Mouse (Mus musculus): ENCODE measurements around the gene Rmnd5b.
"Not testable (repeated sequence)": the region's sequence is repeated elsewhere in the genome, so short reads cannot be mapped to it uniquely, and the experiment has no call there.

Gene Rmnd5b

GRCm38 (mm10) chr11:51635525-51636322, at the start of gene Rmnd5b:
Gene Rmnd5b, minus strand, starts transcription at chr11:51635896.
- in situ Hi-C loops (cut with MboI, MseI) = no loop called here

DNA sequence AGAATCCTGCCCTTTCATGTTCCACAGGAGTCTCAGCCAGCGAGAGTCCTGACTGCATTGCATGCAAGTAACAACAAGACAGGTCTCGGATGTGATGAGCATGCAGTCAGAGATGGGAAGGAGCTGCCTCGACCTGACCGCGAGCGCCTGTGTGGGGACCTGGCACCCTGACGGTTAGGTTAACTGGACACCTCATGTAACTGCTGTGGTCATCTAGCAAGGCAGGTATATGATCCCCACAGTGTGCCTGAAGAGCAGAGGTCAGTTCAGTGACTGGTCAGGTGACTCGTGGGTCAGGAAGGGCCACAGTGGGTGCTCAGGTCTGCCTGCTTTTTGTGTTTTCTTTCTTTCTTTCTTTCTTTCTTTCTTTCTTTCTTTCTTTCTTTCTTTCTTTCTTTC, 46.3 kb upstream of the Rmnd5b start:
- in situ Hi-C loops (cut with MboI, MseI) = loop anchor here in 1 of 2 experiments (5.0 to 25.0 kb wide), 2 partner anchors 65 to 845 kb away; partner anchors contain the start of genes Nhp2, Zfp354c and Zfp879

DNA sequence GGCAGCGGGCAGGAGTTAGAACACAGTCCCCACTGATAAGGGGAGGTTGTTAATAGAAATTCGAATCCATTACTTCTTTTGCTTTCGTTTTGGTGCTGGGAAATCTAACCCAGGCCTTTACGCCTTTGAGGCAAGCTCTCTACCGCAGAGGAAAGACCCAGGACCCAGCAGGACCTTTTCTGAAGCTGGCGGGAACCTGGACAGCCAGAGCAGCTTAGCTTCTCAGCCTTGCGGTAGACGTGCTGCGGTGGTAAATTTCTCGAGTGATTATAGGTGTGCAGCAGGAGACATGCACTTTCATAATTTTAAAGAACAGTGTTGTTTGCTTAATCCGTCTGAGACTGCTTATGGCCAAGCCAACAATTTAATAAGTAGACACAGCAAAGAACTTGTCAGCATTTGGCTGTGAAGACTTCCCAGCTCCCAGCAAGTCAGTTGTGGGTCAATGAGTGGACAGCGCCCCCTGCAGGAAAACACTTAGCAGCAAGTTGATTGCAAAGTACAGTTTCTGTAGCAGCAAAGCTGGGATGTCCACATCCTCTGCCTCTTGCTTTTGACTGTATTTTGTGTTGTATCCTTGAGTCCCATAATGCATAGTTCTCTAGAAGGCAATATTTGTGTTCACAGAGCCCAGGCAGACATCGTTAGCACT, 45.8 kb upstream of the Rmnd5b start:
- in situ Hi-C loops (cut with MboI, MseI) = loop anchor here in 1 of 2 experiments (5.0 to 25.0 kb wide), 2 partner anchors 64 to 844 kb away; partner anchors contain the start of genes Nhp2, Zfp354c and Zfp879

DNA sequence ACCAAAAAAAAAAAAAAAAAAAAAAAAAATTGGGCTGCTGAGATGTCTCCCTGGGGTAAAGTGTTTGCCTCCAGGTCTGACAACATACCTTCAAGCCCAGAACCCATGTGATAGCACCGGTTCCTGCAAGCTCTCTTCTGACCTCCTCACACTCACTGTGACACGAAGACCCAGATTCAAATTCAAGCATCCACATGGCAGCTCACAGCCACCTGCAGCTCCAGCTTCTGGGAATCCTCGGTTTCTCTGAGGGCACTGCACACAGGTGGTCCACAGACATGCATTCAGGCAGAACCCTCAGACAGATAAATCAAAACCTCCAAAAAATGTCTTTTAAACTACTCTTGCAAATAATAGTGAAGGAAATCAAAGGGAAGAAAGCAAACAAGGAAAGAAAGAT, 43.8 kb upstream of the Rmnd5b start:
- in situ Hi-C loops (cut with MboI, MseI) = loop anchor here in 1 of 2 experiments (25.0 kb wide), 1 partner anchor 842 kb away; the partner anchor contains the start of genes Zfp354c and Zfp879

GRCm38 (mm10) chr11:51677737-51678418, 42.2 kb upstream of the Rmnd5b start:
- in situ Hi-C loops (cut with MboI, MseI) = loop anchor here in 1 of 2 experiments (25.0 kb wide), 1 partner anchor 841 kb away; the partner anchor contains the start of genes Zfp354c and Zfp879

DNA sequence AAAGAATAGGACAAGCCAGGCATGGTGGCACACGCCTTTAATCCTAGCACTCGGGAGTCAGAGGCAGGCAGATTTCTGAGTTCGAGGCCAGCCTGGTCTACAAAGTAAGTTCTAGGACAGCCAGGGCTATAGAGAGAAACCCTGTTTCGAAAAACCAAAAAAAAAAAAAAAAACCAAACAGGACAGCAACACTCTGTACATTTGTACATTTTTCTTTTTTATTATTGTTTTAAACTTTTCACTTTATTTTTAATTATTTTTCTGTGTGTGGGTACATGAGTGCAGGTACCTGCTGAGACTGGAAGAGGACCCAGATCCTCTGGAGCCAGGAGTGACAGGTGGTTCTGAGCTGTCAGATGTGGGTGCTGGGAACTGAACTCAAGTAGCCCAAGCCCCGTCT, 39.7 kb upstream of the Rmnd5b start:
- in situ Hi-C loops (cut with MboI, MseI) = loop anchor here in 1 of 2 experiments (25.0 kb wide), 1 partner anchor 838 kb away; the partner anchor contains the start of genes Zfp354c and Zfp879

- in situ Hi-C loops (cut with MboI, MseI) = no loop called here
Observed at GRCm38 (mm10) chr11:51673291-51673690, 37.6 kb upstream of the Rmnd5b start.

- in situ Hi-C loops (cut with MboI, MseI) = no loop called here
Observed at GRCm38 (mm10) chr11:51671376-51671775, 35.7 kb upstream of the Rmnd5b start.

DNA sequence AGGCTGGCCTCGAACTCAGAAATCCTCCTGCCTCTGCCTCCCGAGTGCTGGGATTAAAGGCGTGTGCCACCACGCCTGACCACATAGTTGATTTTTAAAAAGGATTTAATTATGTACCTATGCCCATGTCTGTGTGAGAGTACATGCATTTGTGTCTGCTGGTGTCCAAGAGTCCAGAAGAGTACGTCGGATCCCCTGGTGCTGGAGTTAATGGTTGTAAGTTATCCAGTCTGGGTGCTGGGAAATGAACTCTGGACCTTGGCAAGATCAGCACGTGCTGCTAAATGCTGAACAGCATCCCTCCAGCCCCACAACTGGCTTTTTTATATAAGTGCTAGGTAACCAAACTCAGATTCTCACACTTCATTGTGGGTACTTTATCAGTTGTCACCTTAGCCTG, 35.1 kb upstream of the Rmnd5b start:
- in situ Hi-C loops (cut with MboI, MseI) = no loop called here

- in situ Hi-C loops (cut with MboI, MseI) = not testable (repeated sequence)
Observed at GRCm38 (mm10) chr11:51664747-51665146, 29.1 kb upstream of the Rmnd5b start.

DNA sequence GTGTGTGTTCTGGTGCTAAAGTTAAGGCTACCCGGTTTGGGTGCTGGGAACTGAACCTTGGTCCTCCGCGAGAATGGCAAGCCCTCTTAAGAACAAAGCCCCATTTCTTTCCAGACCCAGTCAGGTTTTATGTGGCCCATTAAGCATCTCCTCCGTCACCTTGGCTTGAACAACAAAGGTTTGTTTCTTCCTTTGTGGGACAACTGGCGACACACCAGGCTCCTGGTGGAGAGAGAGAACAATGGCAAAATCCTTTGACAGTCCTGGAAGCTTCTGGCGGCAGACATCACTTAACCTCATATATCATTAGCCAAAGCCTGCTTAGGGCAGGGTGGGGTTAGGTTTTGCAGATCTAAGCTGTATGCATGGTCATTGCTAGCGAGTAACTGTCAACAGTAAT, 26.9 kb upstream of the Rmnd5b start:
- in situ Hi-C loops (cut with MboI, MseI) = no loop called here

DNA sequence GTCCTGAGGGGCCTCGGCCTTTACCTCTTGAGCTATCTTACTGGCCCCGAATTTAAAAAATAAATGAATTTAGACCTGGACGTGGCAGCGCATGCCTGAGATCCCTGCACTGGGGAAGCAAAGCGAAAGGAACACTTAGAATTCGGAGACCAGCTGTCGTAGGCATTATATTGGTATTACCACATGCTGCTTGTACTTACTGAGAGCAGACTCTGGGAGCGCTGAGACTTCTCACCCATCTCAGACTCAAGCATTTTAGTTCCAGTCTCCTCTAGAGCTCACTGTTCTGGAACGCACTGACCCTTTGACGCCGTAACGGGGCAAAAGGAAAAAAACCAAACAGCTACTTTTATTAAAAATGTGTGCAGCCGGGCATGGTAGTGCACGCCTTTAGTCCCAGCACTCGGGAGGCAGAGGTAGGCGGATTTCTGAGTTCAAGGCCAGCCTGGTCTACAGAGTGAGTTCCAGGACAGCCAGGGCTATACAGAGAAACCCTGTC, 26.2 kb upstream of the Rmnd5b start:
- in situ Hi-C loops (cut with MboI, MseI) = no loop called here

- in situ Hi-C loops (cut with MboI, MseI) = no loop called here
Observed at GRCm38 (mm10) chr11:51658705-51659104, 23.0 kb upstream of the Rmnd5b start.

DNA sequence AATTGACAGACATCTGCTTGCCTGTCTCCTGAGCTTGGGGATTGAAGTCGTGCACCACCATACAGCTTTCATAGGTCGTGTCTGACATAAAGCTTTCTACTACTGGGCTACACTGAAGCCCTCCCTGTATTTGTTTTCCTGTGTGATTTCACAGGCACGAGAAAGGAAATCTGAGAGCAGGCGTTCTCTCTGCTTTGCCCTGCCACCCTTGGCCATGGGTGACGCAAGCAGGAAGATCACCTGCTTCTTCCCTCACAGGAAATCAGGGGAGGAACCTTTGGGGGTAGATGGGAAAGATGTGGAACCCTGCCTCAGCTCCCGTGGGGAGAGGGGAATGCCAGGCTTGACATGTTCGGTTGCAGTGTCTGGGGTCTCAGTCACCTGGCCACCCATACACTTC, 22.6 kb upstream of the Rmnd5b start:
- in situ Hi-C loops (cut with MboI, MseI) = no loop called here

- in situ Hi-C loops (cut with MboI, MseI) = no loop called here
Observed at GRCm38 (mm10) chr11:51656798-51657521, 21.3 kb upstream of the Rmnd5b start.

- in situ Hi-C loops (cut with MboI, MseI) = loop anchor here in 1 of 2 experiments (5.0 kb wide), 1 partner anchor 38 kb away; the partner anchor contains the start of gene Nhp2
Observed at GRCm38 (mm10) chr11:51654891-51655290, 19.2 kb upstream of the Rmnd5b start.

DNA sequence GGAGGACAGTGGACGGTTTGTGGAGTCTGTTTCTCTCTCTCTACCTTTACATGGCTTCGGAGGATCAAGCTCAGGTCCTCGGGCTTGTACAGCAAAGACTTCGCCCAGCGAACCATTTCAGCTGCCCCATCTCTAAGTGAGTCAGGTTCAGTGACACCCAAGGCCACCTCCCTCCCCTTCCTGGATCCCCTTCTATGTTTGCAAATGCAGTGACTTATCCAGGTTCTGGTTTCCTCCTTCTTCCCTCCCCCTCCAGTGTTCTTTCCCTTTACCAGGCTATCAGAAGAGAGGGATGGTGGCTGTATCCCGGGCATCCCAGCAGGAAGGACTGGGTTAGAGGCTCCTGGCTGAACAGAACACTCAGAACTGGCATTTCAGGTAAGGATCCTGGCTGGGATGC, 18.0 kb upstream of the Rmnd5b start:
- in situ Hi-C loops (cut with MboI, MseI) = loop anchor here in 1 of 2 experiments (5.0 kb wide), 1 partner anchor 36 kb away; the partner anchor contains the start of gene Nhp2

DNA sequence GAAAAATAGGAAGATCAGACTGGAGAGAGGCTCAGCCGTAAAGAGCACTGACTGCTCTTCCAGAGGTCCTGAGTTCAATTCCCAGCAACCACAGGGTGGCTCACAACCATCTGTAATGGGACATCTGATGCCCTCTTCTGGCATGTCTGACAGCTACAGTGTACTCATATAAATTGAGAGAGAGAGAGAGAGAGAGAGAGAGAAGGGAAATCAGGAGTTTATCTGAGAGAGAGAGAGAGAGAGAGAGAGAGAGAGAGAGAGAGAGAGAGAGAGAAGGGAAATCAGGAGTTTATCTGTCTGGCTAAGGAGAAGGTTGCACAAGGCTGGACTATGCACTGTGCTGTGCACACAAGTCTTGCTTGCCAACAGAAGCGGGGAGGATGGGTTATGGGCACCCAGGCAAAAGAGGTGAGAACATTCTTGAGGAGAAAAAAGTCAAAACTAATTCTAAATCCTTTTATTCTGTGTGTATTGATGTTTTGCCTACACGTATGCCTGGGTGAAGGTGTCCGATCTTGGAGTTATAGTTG, 17.3 kb upstream of the Rmnd5b start:
- in situ Hi-C loops (cut with MboI, MseI) = loop anchor here in 1 of 2 experiments (5.0 kb wide), 1 partner anchor 36 kb away; the partner anchor contains the start of gene Nhp2

DNA sequence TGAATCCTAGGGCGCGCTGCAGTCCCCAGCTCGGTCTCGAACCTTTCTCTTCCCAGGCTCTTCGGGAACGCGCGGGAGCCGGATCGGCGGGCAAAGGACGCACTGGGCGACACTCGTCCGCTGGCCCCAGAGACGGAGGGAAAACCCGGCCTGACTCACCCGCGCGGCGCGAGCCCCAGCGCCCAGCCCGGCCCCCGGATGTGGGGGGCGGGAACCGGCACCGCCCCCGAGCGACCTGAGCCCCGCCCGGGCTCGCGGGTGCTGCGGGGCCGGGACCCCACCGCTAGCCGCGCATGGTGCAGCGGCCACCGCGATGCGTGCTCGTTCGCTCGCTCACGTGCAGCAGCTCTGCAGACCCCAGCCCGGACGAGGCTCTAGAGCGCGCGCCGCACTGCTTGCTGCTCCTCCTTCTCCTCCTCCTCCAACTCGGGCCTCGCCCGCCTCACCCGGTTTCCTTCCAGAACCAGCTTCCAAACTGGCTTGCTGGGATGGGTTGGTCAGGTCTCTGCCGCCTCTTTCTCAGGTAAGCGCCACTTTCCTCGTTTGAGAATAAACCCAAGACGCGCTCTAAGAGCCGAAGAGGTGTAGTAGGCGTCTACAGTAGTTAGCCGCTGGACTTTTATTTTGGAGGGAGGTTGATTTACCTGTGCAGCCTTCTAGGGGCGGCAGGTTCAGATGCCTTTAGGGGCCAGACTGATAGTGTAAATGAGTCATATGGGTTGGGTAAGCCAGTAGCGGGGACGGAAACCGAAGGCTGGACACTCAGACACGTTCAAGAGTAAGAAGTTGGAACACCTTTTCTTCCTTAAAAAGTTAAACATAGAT, 15.2 kb upstream of the Rmnd5b start, which contains the start of the genes N4bp3 and D930048N14Rik:
N4bp3 (minus strand) TSS at position 152 of the 825 bp plus-strand sequence.
D930048N14Rik (plus strand) TSS at position 264 of the 825 bp plus-strand sequence.
- in situ Hi-C loops (cut with MboI, MseI) = loop anchor here in 1 of 2 experiments (5.0 kb wide), 1 partner anchor 34 kb away; the partner anchor contains the start of gene Nhp2
